Mouse (Mus musculus) stomach, postnatal 0 days (tissue): ENCODE results near the gene Lipc. TPM values are rescaled to one million over a fixed set of nuclear protein-coding genes. Genes with fewer than 3 reads are reported as not detected.

ENCODE experiments used
- ATAC-seq: fragments of 200-750 bp; cut with Nextera tagmentation; 2 replicates; pipeline ENCODE4 v1.8.0; 2017; ENCODE audit not compliant: low FRiP score, low TSS enrichment
- DNase-seq: peaks from one replicate; pipeline ENCODE4 v3.0.0-alpha.2; 2016; ENCODE audit warnings: low spot score
- H3K27ac ChIP-seq: fragments of 300-500 bp; sonication (generic); replicated peaks from 2 replicates; pipeline ENCODE4 v1.5.1; 2014; ENCODE audit warnings: mild to moderate bottlenecking, control low read depth
- H3K27me3 ChIP-seq: fragments of 300-500 bp; sonication (generic); 2 replicates; pipeline ENCODE4 v1.6.1; 2014; ENCODE audit warnings: low read length; ENCODE audit not compliant: control insufficient read depth, insufficient read depth
- H3K36me3 ChIP-seq: fragments of 300-500 bp; sonication (generic); 2 replicates; pipeline ENCODE4 v1.6.1; 2014; ENCODE audit warnings: low read length, mixed read lengths; ENCODE audit not compliant: control insufficient read depth, insufficient read depth
- H3K4me1 ChIP-seq: fragments of 300-500 bp; sonication (generic); replicated peaks from 2 replicates; pipeline ENCODE4 v1.6.1; 2014; ENCODE audit warnings: antibody characterized with exemption; ENCODE audit not compliant: control insufficient read depth, insufficient read depth
- H3K4me2 ChIP-seq: fragments of 300-500 bp; sonication (generic); replicated peaks from 2 replicates; pipeline ENCODE4 v1.6.1; 2014; ENCODE audit warnings: low read depth, mild to moderate bottlenecking, control low read depth, moderate library complexity
- H3K4me3 ChIP-seq: fragments of 300-500 bp; sonication (generic); 2 replicates; pipeline ENCODE4 v1.5.1; 2014; ENCODE audit warnings: low read depth, low read length, control low read depth
- H3K9ac ChIP-seq: fragments of 300-500 bp; sonication (generic); 2 replicates; pipeline ENCODE4 v1.6.1; 2014; ENCODE audit warnings: mild to moderate bottlenecking, low read length, control low read depth, mixed read lengths
- H3K9me3 ChIP-seq: fragments of 300-500 bp; sonication (generic); 2 replicates; pipeline ENCODE4 v1.6.1; 2016; ENCODE audit warnings: low read length; ENCODE audit not compliant: control insufficient read depth
- CTCF ChIP-seq: IDR thresholded peaks from 2 replicates; pipeline ENCODE4 v1.5.1; 2016; ENCODE audit warnings: antibody characterized with exemption, low read depth, mild to moderate bottlenecking, moderate library complexity
- EP300 ChIP-seq: optimal IDR thresholded peaks from 2 replicates; pipeline ENCODE3; 2016; ENCODE audit warnings: antibody characterized with exemption
- WGBS: fragments of 180-500 bp; shearing (Covaris S2); extraction: QIAGEN DNeasy Blood & Tissue Kit; methylation state at CpG from one replicate; pipeline ENCODE4 v1.1.7; 2014; 5-methylcytosine and 5-hydroxymethylcytosine counted together
- polyA plus RNA-seq: library from polyadenylated mRNA; unstranded; fragments of >200 nt; fragmentation: Nextera tagmentation; extraction: Ambion mirVana; gene quantifications from 2 replicates; pipeline ENCODE4 v1.2.1, GENCODE M21; 2015

The Lipc gene
- polyA plus RNA-seq, 1 experiment from 2014 or later: 1.2 TPM

GRCm38 (mm10) chr9:70982991-70983480, 31.0 kb upstream of the Lipc start:
- no peaks in the 10 kb centered on the region for H3K27me3 ChIP-seq
- no peaks in the 10 kb centered on the region for H3K4me1 ChIP-seq
- no peak overlapping the region for H3K27ac ChIP-seq
- no peaks in the 10 kb centered on the region for H3K9me3 ChIP-seq
- no peak overlapping the region for H3K4me3 ChIP-seq
- ATAC-seq: no peak
- no peak for TF ChIP-seq EP300
- TF ChIP-seq CTCF: no peak
- H3K4me2 ChIP-seq: no peak overlapping the region
- no peak overlapping the region for H3K9ac ChIP-seq
- H3K36me3 ChIP-seq: no peaks in the 10 kb centered on the region
- 94% methylated on average over 3 of the region's 3 CpGs for WGBS
- DNase-seq: no peak

GRCm38 (mm10) chr9:70981721-70982120, 29.7 kb upstream of the Lipc start:
- no peak for TF ChIP-seq EP300
- no peak for TF ChIP-seq CTCF
- peak; percentile 27 for DNase-seq
- Histone ChIP-seq H3K9ac (no peak overlapping the region), H3K9me3 (no peaks in the 10 kb centered on the region), H3K27ac (no peak overlapping the region), H3K27me3 (no peaks in the 10 kb centered on the region), H3K4me1 (no peaks in the 10 kb centered on the region), H3K4me2 (no peak overlapping the region), H3K4me3 (no peak overlapping the region), H3K36me3 (no peaks in the 10 kb centered on the region)
- ATAC-seq: peak; percentile 90
- 69% methylated on average over 1 of the region's 1 CpGs for WGBS

- H3K4me1 ChIP-seq: no peaks in the 10 kb centered on the region
- H3K36me3 ChIP-seq: no peaks in the 10 kb centered on the region
- DNase-seq: no peak
- no peak for ATAC-seq
- no peak for TF ChIP-seq EP300
- no peak for TF ChIP-seq CTCF
- 89% methylated on average over 2 of the region's 2 CpGs for WGBS
- H3K4me3 ChIP-seq: no peak overlapping the region
- no peak overlapping the region for H3K9ac ChIP-seq
- H3K27ac ChIP-seq: no peak overlapping the region
- no peaks in the 10 kb centered on the region for H3K27me3 ChIP-seq
- H3K9me3 ChIP-seq: no peaks in the 10 kb centered on the region
- no peak overlapping the region for H3K4me2 ChIP-seq
These were observed 27.6 kb upstream of the Lipc start for GRCm38 (mm10) chr9:70979641-70980040.

- DNase-seq (no peak), ATAC-seq (no peak)
- Histone ChIP-seq H3K4me2 (no peak overlapping the region), H3K9ac (no peak overlapping the region), H3K4me1 (no peaks in the 10 kb centered on the region), H3K4me3 (no peak overlapping the region), H3K36me3 (no peaks in the 10 kb centered on the region), H3K27me3 (no peaks in the 10 kb centered on the region), H3K27ac (no peak overlapping the region), H3K9me3 (no peaks in the 10 kb centered on the region)
- WGBS: 92% methylated on average over 5 of the region's 5 CpGs
- TF ChIP-seq EP300 (no peak), CTCF (no peak)
These were observed 27.1 kb upstream of the Lipc start for GRCm38 (mm10) chr9:70979171-70979570.

GRCm38 (mm10) chr9:70977392-70977791, 25.4 kb upstream of the Lipc start:
- DNase-seq: no peak
- H3K4me2 ChIP-seq: no peak overlapping the region
- no peaks in the 10 kb centered on the region for H3K27me3 ChIP-seq
- no peaks in the 10 kb centered on the region for H3K4me1 ChIP-seq
- no peaks in the 10 kb centered on the region for H3K36me3 ChIP-seq
- no peak overlapping the region for H3K9ac ChIP-seq
- H3K4me3 ChIP-seq: no peak overlapping the region
- 68% methylated on average over 1 of the region's 1 CpGs for WGBS
- H3K27ac ChIP-seq: no peak overlapping the region
- H3K9me3 ChIP-seq: no peaks in the 10 kb centered on the region
- ATAC-seq: no peak
- no peak for TF ChIP-seq CTCF
- no peak for TF ChIP-seq EP300

GRCm38 (mm10) chr9:70975921-70976320, 23.9 kb upstream of the Lipc start:
- Histone ChIP-seq H3K27ac (no peak overlapping the region), H3K4me2 (no peak overlapping the region), H3K9me3 (no peaks in the 10 kb centered on the region), H3K27me3 (no peaks in the 10 kb centered on the region), H3K9ac (no peak overlapping the region), H3K36me3 (no peaks in the 10 kb centered on the region), H3K4me1 (no peaks in the 10 kb centered on the region), H3K4me3 (no peak overlapping the region)
- 96% methylated on average over 2 of the region's 2 CpGs for WGBS
- ATAC-seq: no peak
- TF ChIP-seq CTCF (no peak), EP300 (no peak)
- DNase-seq: no peak
